Mouse (Mus musculus): ENCODE data around the gene Fktn. TPM values are rescaled to one million over a fixed set of nuclear protein-coding genes. Genes with fewer than 3 reads are reported as not detected.
A peak's percentile ranks its signal among the peaks of the same experiment; 100 is the strongest.
"Not testable (repeated sequence)": the region's sequence is repeated elsewhere in the genome, so short reads cannot be mapped to it uniquely, and the experiment has no call there.

Gene Fktn
- polyA plus RNA-seq, 1 experiment from 2014 or later, result 21.1 TPM

- no peaks in the 10 kb centered on the region for H3K9me3 ChIP-seq (ENCODE audit: control insufficient read depth, low read length)
- no peaks in the 10 kb centered on the region for H3K4me1 ChIP-seq (ENCODE audit: control insufficient read depth, insufficient read depth, low read length)
- H3K9ac ChIP-seq (ENCODE audit: low read length), result no peak overlapping the region
- H3K36me3 ChIP-seq (ENCODE audit: control insufficient read depth, insufficient read depth, low read length), result no peaks in the 10 kb centered on the region
- WGBS, result 86% methylated on average over 4 of the region's 4 CpGs
- no peaks in the 10 kb centered on the region for H3K27me3 ChIP-seq (ENCODE audit: control insufficient read depth, insufficient read depth, low read length)
- ATAC-seq (ENCODE audit: low FRiP score) (no peak), DNase-seq (ENCODE audit: low spot score, missing footprints) (no peak)
- no peak overlapping the region for H3K4me2 ChIP-seq
- no peak overlapping the region for H3K4me3 ChIP-seq (ENCODE audit: low read depth, low read length)
- H3K27ac ChIP-seq (ENCODE audit: low read depth, low read length), result no peak overlapping the region
Measured at GRCm38 (mm10) chr4:53717546-53717945, 3.7 kb downstream of the Fktn start.

GRCm38 (mm10) chr4:53718261-53718660, 4.5 kb downstream of the Fktn start:
- H3K4me3 ChIP-seq (ENCODE audit: low read depth, low read length), result no peak overlapping the region
- H3K27ac ChIP-seq (ENCODE audit: low read depth, low read length), result no peak overlapping the region
- H3K27me3 ChIP-seq (ENCODE audit: control insufficient read depth, insufficient read depth, low read length), result no peaks in the 10 kb centered on the region
- H3K4me1 ChIP-seq (ENCODE audit: control insufficient read depth, insufficient read depth, low read length), result no peaks in the 10 kb centered on the region
- DNase-seq (ENCODE audit: low spot score, missing footprints) (no peak), ATAC-seq (ENCODE audit: low FRiP score) (no peak)
- 82% methylated on average over 5 of the region's 5 CpGs for WGBS
- no peaks in the 10 kb centered on the region for H3K9me3 ChIP-seq (ENCODE audit: control insufficient read depth, low read length)
- H3K4me2 ChIP-seq, result no peak overlapping the region
- no peaks in the 10 kb centered on the region for H3K36me3 ChIP-seq (ENCODE audit: control insufficient read depth, insufficient read depth, low read length)
- H3K9ac ChIP-seq (ENCODE audit: low read length), result no peak overlapping the region

- WGBS, result 93% methylated on average over 4 of the region's 4 CpGs
- ATAC-seq (ENCODE audit: low FRiP score), result no peak
Measured at GRCm38 (mm10) chr4:53722506-53722905, 8.7 kb downstream of the Fktn start.

GRCm38 (mm10) chr4:53726100-53726499, 12.3 kb downstream of the Fktn start:
- not testable (repeated sequence) for H3K36me3 ChIP-seq (ENCODE audit: control insufficient read depth, insufficient read depth, low read length)

More at GRCm38 (mm10) chr4:53722506-53722905, 8.7 kb downstream of the Fktn start:
- Histone ChIP-seq H3K27me3 (ENCODE audit: control insufficient read depth, insufficient read depth, low read length) (no peaks in the 10 kb centered on the region), H3K36me3 (ENCODE audit: control insufficient read depth, insufficient read depth, low read length) (peaks cover 2% of the 10 kb centered on the region; the same call in 1 of the 2 replicates), H3K4me2 (no peak overlapping the region), H3K9me3 (ENCODE audit: control insufficient read depth, low read length) (no peaks in the 10 kb centered on the region), H3K27ac (ENCODE audit: low read depth, low read length) (no peak overlapping the region), H3K4me1 (ENCODE audit: control insufficient read depth, insufficient read depth, low read length) (no peaks in the 10 kb centered on the region), H3K9ac (ENCODE audit: low read length) (no peak overlapping the region), H3K4me3 (ENCODE audit: low read depth, low read length) (no peak overlapping the region)
- DNase-seq (ENCODE audit: low spot score, missing footprints), result no peak

GRCm38 (mm10) chr4:53728121-53728520, 14.3 kb downstream of the Fktn start:
- no peak for ATAC-seq (ENCODE audit: low FRiP score)
- Histone ChIP-seq H3K4me3 (ENCODE audit: low read depth, low read length) (no peak overlapping the region), H3K9ac (ENCODE audit: low read length) (no peak overlapping the region), H3K27me3 (ENCODE audit: control insufficient read depth, insufficient read depth, low read length) (no peaks in the 10 kb centered on the region), H3K4me2 (no peak overlapping the region), H3K27ac (ENCODE audit: low read depth, low read length) (no peak overlapping the region), H3K36me3 (ENCODE audit: control insufficient read depth, insufficient read depth, low read length) (peaks cover 5% of the 10 kb centered on the region; the same call in 1 of the 2 replicates), H3K9me3 (ENCODE audit: control insufficient read depth, low read length) (no peaks in the 10 kb centered on the region), H3K4me1 (ENCODE audit: control insufficient read depth, insufficient read depth, low read length) (no peaks in the 10 kb centered on the region)
- 100% methylated on average over 1 of the region's 1 CpGs for WGBS
- DNase-seq (ENCODE audit: low spot score, missing footprints), result peak; percentile 73

More at GRCm38 (mm10) chr4:53726100-53726499, 12.3 kb downstream of the Fktn start:
- H3K4me3 ChIP-seq (ENCODE audit: low read depth, low read length); H3K4me2 ChIP-seq; H3K27me3 ChIP-seq (ENCODE audit: control insufficient read depth, insufficient read depth, low read length); DNase-seq (ENCODE audit: low spot score, missing footprints); ATAC-seq (ENCODE audit: low FRiP score); H3K27ac ChIP-seq (ENCODE audit: low read depth, low read length); H3K9me3 ChIP-seq (ENCODE audit: control insufficient read depth, low read length); H3K4me1 ChIP-seq (ENCODE audit: control insufficient read depth, insufficient read depth, low read length); H3K9ac ChIP-seq (ENCODE audit: low read length): not testable (repeated sequence)
- WGBS, result 88% methylated on average over 2 of the region's 2 CpGs

GRCm38 (mm10) chr4:53738956-53739616, 25.3 kb downstream of the Fktn start:
- 38% methylated on average over 6 of the region's 6 CpGs for WGBS
- no peaks in the 10 kb centered on the region; the same call in 1 of the 2 replicates for H3K36me3 ChIP-seq (ENCODE audit: control insufficient read depth, insufficient read depth, low read length)
- ATAC-seq (ENCODE audit: low FRiP score) (peak; percentile 44; the same call in 1 of the 2 replicates), DNase-seq (ENCODE audit: low spot score, missing footprints) (peak; percentile 97)
- no peak overlapping the region for H3K9ac ChIP-seq (ENCODE audit: low read length)
- H3K27me3 ChIP-seq (ENCODE audit: control insufficient read depth, insufficient read depth, low read length), result no peaks in the 10 kb centered on the region
- no peak overlapping the region for H3K4me3 ChIP-seq (ENCODE audit: low read depth, low read length)
- no peak overlapping the region for H3K27ac ChIP-seq (ENCODE audit: low read depth, low read length)
- H3K4me2 ChIP-seq, result no peak overlapping the region
- H3K4me1 ChIP-seq (ENCODE audit: control insufficient read depth, insufficient read depth, low read length), result no peaks in the 10 kb centered on the region
- no peaks in the 10 kb centered on the region for H3K9me3 ChIP-seq (ENCODE audit: control insufficient read depth, low read length)

GRCm38 (mm10) chr4:53749831-53750230, 36.0 kb downstream of the Fktn start:
- Histone ChIP-seq H3K4me1 (ENCODE audit: control insufficient read depth, insufficient read depth, low read length) (no peaks in the 10 kb centered on the region), H3K9ac (ENCODE audit: low read length) (no peak overlapping the region), H3K27ac (ENCODE audit: low read depth, low read length) (no peak overlapping the region), H3K36me3 (ENCODE audit: control insufficient read depth, insufficient read depth, low read length) (no peaks in the 10 kb centered on the region), H3K27me3 (ENCODE audit: control insufficient read depth, insufficient read depth, low read length) (no peaks in the 10 kb centered on the region), H3K9me3 (ENCODE audit: control insufficient read depth, low read length) (no peaks in the 10 kb centered on the region), H3K4me2 (no peak overlapping the region), H3K4me3 (ENCODE audit: low read depth, low read length) (no peak overlapping the region)
- DNase-seq (ENCODE audit: low spot score, missing footprints) (no peak), ATAC-seq (ENCODE audit: low FRiP score) (no peak)

- H3K4me2 ChIP-seq, result no peak overlapping the region
- no peaks in the 10 kb centered on the region for H3K36me3 ChIP-seq (ENCODE audit: control insufficient read depth, insufficient read depth, low read length)
- H3K4me1 ChIP-seq (ENCODE audit: control insufficient read depth, insufficient read depth, low read length), result no peaks in the 10 kb centered on the region
- ATAC-seq (ENCODE audit: low FRiP score) (no peak), DNase-seq (ENCODE audit: low spot score, missing footprints) (no peak)
- no peaks in the 10 kb centered on the region for H3K9me3 ChIP-seq (ENCODE audit: control insufficient read depth, low read length)
- H3K9ac ChIP-seq (ENCODE audit: low read length), result no peak overlapping the region
- no peak overlapping the region for H3K4me3 ChIP-seq (ENCODE audit: low read depth, low read length)
- WGBS, result 83% methylated on average over 16 of the region's 16 CpGs
- no peaks in the 10 kb centered on the region for H3K27me3 ChIP-seq (ENCODE audit: control insufficient read depth, insufficient read depth, low read length)
- no peak overlapping the region for H3K27ac ChIP-seq (ENCODE audit: low read depth, low read length)
Measured at GRCm38 (mm10) chr4:53750391-53751120, 36.8 kb downstream of the Fktn start.

- H3K4me1 ChIP-seq (ENCODE audit: control insufficient read depth, insufficient read depth, low read length), result no peaks in the 10 kb centered on the region
- ATAC-seq (ENCODE audit: low FRiP score) (no peak), DNase-seq (ENCODE audit: low spot score, missing footprints) (no peak)
- no peak overlapping the region for H3K4me2 ChIP-seq
- no peak overlapping the region for H3K9ac ChIP-seq (ENCODE audit: low read length)
- no peak overlapping the region for H3K27ac ChIP-seq (ENCODE audit: low read depth, low read length)
- H3K9me3 ChIP-seq (ENCODE audit: control insufficient read depth, low read length), result no peaks in the 10 kb centered on the region
- H3K36me3 ChIP-seq (ENCODE audit: control insufficient read depth, insufficient read depth, low read length), result peaks cover 5% of the 10 kb centered on the region; the same call in 1 of the 2 replicates
- H3K4me3 ChIP-seq (ENCODE audit: low read depth, low read length), result no peak overlapping the region
- H3K27me3 ChIP-seq (ENCODE audit: control insufficient read depth, insufficient read depth, low read length), result no peaks in the 10 kb centered on the region
Measured at GRCm38 (mm10) chr4:53757030-53757429, 43.2 kb downstream of the Fktn start.
